9 mouse cellular contexts compared by ENCODE assay signal in genomic region chr9:63965579-63965981, GRCm38 (mm10). TPM values are rescaled to one million over a fixed set of nuclear protein-coding genes. Genes with fewer than 3 reads are reported as not detected.
A peak's percentile ranks its signal among the peaks of the same experiment; 100 is the strongest.
DNase-seq lines count a peak whose midpoint lies in the region; ATAC-seq lines count a peak whose summit lies in the region.
"Had no signal": no experiment of that assay in that cellular context is flagged by ENCODE, and none has a peak within 500 bp of the region (broad histone marks: within the 10 kb centered on the region; RNA-seq: fewer than 3 reads in every experiment).

No protein-coding gene starts in this region.

- no peaks in the 10 kb centered on the region for H3K9me3 ChIP-seq in lung, embryonic 16.5 days (ENCODE audit: control insufficient read depth, low read length)
- H3K9me3 ChIP-seq in embryonic facial prominence, embryonic 15.5 days (replicated peaks): no peaks in the 10 kb centered on the region
- no peaks in the 10 kb centered on the region for H3K9me3 ChIP-seq in kidney, embryonic 14.5 days (ENCODE audit: control insufficient read depth, low read length)
- H3K9me3 ChIP-seq in stomach, embryonic 14.5 days (ENCODE audit: control insufficient read depth, low read depth, low read length): no peaks in the 10 kb centered on the region

- no peak for DNase-seq in lung, postnatal 36 days
- no peak for DNase-seq in right cerebral cortex, postnatal 36 days (ENCODE audit: low spot score in 2 of 2)
- DNase-seq in gastrocnemius, postnatal 10 days: no peak
- DNase-seq: left cerebral cortex, postnatal 4 days had no signal

- peak overlapping the region; percentile 17 for H3K4me2 ChIP-seq in lung, embryonic 16.5 days (ENCODE audit: low read depth, low read length)
- no peak overlapping the region for H3K4me2 ChIP-seq in embryonic facial prominence, embryonic 15.5 days (replicated peaks)
- no peak overlapping the region for H3K4me2 ChIP-seq in kidney, embryonic 14.5 days (replicated peaks; ENCODE audit: low read depth, low read length)
- H3K4me2 ChIP-seq in stomach, embryonic 14.5 days (replicated peaks; ENCODE audit: low read depth, low read length): peak overlapping the region; percentile 20

- 19% methylated on average over 4 of the region's 4 CpGs for WGBS in lung, embryonic 16.5 days
- 27% methylated on average over 4 of the region's 4 CpGs for WGBS in embryonic facial prominence, embryonic 15.5 days
- WGBS in kidney, embryonic 14.5 days: 6% methylated on average over 4 of the region's 4 CpGs
- 11% methylated on average over 4 of the region's 4 CpGs for WGBS in stomach, embryonic 14.5 days

- no peak for ATAC-seq in lung, embryonic 16.5 days (ENCODE audit: low read depth)
- ATAC-seq in embryonic facial prominence, embryonic 15.5 days (ENCODE audit: insufficient number of reproducible peaks, low FRiP score, low TSS enrichment, low read depth): no peak
- peak; percentile 54 for ATAC-seq in kidney, embryonic 14.5 days (ENCODE audit: low FRiP score, low TSS enrichment)
- ATAC-seq in stomach, embryonic 14.5 days (ENCODE audit: insufficient number of reproducible peaks, insufficient read depth, low FRiP score, low read depth): peak; percentile 10; the same call in 1 of the 2 replicates

- no peaks in the 10 kb centered on the region for H3K36me3 ChIP-seq in lung, embryonic 16.5 days (ENCODE audit: control insufficient read depth, insufficient read depth, low read length)
- no peaks in the 10 kb centered on the region for H3K36me3 ChIP-seq in embryonic facial prominence, embryonic 15.5 days
- H3K36me3 ChIP-seq in kidney, embryonic 14.5 days (ENCODE audit: control insufficient read depth, insufficient read depth, low read length): no peaks in the 10 kb centered on the region
- no peaks in the 10 kb centered on the region for H3K36me3 ChIP-seq in stomach, embryonic 14.5 days (ENCODE audit: control insufficient read depth, insufficient read depth, low read length)

- no peak overlapping the region for H3K4me3 ChIP-seq in lung, embryonic 16.5 days (ENCODE audit: low read length)
- no peak overlapping the region for H3K4me3 ChIP-seq in embryonic facial prominence, embryonic 15.5 days (replicated peaks)
- no peak overlapping the region for H3K4me3 ChIP-seq in kidney, embryonic 14.5 days (ENCODE audit: low read length)
- no peak overlapping the region for H3K4me3 ChIP-seq in stomach, embryonic 14.5 days (ENCODE audit: low read depth, low read length)
- H3K4me3 ChIP-seq: myocyte had no signal

- peaks cover 90% of the 10 kb centered on the region for H3K4me1 ChIP-seq in lung, embryonic 16.5 days (replicated peaks; ENCODE audit: control insufficient read depth, insufficient read depth, low read length)
- H3K4me1 ChIP-seq in embryonic facial prominence, embryonic 15.5 days: peaks cover 95% of the 10 kb centered on the region
- H3K4me1 ChIP-seq in kidney, embryonic 14.5 days (ENCODE audit: control insufficient read depth, insufficient read depth, low read length): peaks cover 87% of the 10 kb centered on the region
- peaks cover 81% of the 10 kb centered on the region for H3K4me1 ChIP-seq in stomach, embryonic 14.5 days (ENCODE audit: control insufficient read depth, insufficient read depth, low read length)

- peak overlapping the region; percentile 74 for H3K27ac ChIP-seq in lung, embryonic 16.5 days (ENCODE audit: low read length)
- H3K27ac ChIP-seq in embryonic facial prominence, embryonic 15.5 days (replicated peaks): peak overlapping the region; percentile 39; the same call in 1 of the 2 replicates
- peak overlapping the region; percentile 81 for H3K27ac ChIP-seq in kidney, embryonic 14.5 days (ENCODE audit: low read depth, low read length)
- H3K27ac ChIP-seq in stomach, embryonic 14.5 days (ENCODE audit: low read length): peak overlapping the region; percentile 76

- no peaks in the 10 kb centered on the region for H3K27me3 ChIP-seq in lung, embryonic 16.5 days (ENCODE audit: control insufficient read depth, insufficient read depth, low read depth, low read length)
- no peaks in the 10 kb centered on the region for H3K27me3 ChIP-seq in embryonic facial prominence, embryonic 15.5 days
- H3K27me3 ChIP-seq in kidney, embryonic 14.5 days (ENCODE audit: control insufficient read depth, insufficient read depth, low read length): no peaks in the 10 kb centered on the region
- no peaks in the 10 kb centered on the region for H3K27me3 ChIP-seq in stomach, embryonic 14.5 days (ENCODE audit: control insufficient read depth, insufficient read depth, low read length)

- H3K9ac ChIP-seq in lung, embryonic 16.5 days (ENCODE audit: low read length): peak overlapping the region; percentile 34; the same call in 1 of the 2 replicates
- H3K9ac ChIP-seq in embryonic facial prominence, embryonic 15.5 days: no peak overlapping the region
- no peak overlapping the region for H3K9ac ChIP-seq in kidney, embryonic 14.5 days (ENCODE audit: low read depth, low read length)
- 0 out of 2 replicates have a peak overlapping the region, but pooled peaks have one; percentile 6 for H3K9ac ChIP-seq in stomach, embryonic 14.5 days (replicated peaks; ENCODE audit: low read depth, low read length)

RNA-seq across cellular contexts. Expression of gene Smad6, which starts 56.3 kb away (rescaled TPM):
- polyA plus RNA-seq in lung, embryonic 16.5 days (2015; fragmentation: Nextera tagmentation; extraction: Ambion mirVana): 6.8 and 8.6 TPM in 2 replicates
- polyA plus RNA-seq in embryonic facial prominence, embryonic 15.5 days (2015; fragmentation: Nextera tagmentation; extraction: Ambion mirVana): 12.8 and 15.5 TPM in 2 replicates
- polyA plus RNA-seq in kidney, embryonic 14.5 days (2014; fragmentation: Nextera tagmentation; extraction: Ambion mirVana): 12.2 and 14.3 TPM in 2 replicates
- polyA plus RNA-seq in stomach, embryonic 14.5 days (2014; fragmentation: Nextera tagmentation; extraction: Ambion mirVana): 7.5 and 9.7 TPM in 2 replicates
- 1 to 10 TPM; 3.0 to 4.6 TPM for total RNA-seq in gastrocnemius, postnatal 10 days (2021)

Comparison
In these comparisons a context has a peak if more than half of its experiments do, and no peak if none do; other contexts are left out.
1. ATAC-seq: peak in kidney, embryonic 14.5 days (single experiment) and stomach, embryonic 14.5 days (single experiment); none in lung, embryonic 16.5 days (single experiment) and embryonic facial prominence, embryonic 15.5 days (single experiment).
2. H3K4me2 ChIP-seq: peak in lung, embryonic 16.5 days (single experiment) and stomach, embryonic 14.5 days (single experiment); none in embryonic facial prominence, embryonic 15.5 days (single experiment) and kidney, embryonic 14.5 days (single experiment).
3. H3K9ac ChIP-seq: peak in lung, embryonic 16.5 days (single experiment) and stomach, embryonic 14.5 days (single experiment); none in embryonic facial prominence, embryonic 15.5 days (single experiment) and kidney, embryonic 14.5 days (single experiment).
4. Peak in every context shown above with its lines, with median percentiles within 50 percentile points of each other: H3K27ac ChIP-seq.